Mouse (Mus musculus): ENCODE measurements at regions not wholly inside any gene's neighbourhood (a gene's known extent, or its start where the extent isn't known, plus 50 kb on each side); places are given as distances from the start of the nearest gene placed in this dataset.

DNA sequence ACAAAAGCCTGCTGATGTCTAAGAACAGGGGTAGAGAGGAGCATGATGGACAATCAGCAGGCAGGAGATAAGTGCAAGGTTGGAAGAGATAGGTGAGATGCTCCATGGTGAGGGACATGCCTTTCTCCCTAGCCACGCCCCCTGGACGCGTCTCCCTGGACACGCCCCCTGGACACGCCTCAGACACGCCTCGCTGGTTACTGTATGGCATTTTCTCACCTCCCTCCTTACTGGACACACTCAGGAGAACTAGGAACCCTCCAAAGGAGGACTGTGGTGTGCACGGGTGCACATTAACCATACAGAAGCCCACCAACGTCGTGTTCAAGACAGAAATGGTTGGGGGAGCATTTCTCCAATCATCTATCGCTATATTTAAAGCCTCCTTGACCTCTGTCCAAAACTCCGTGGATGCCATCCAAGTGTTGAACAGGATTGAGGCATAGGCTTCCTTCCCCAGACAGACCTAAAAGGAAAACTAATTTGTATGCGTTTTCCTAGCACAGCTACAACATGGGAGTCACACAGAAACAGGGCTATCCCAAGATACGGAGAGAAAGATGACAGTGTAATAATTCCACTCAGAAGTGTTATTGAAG lies 168.4 kb upstream of the Fam19a5 start:
- DNase-seq = no peak

DNA sequence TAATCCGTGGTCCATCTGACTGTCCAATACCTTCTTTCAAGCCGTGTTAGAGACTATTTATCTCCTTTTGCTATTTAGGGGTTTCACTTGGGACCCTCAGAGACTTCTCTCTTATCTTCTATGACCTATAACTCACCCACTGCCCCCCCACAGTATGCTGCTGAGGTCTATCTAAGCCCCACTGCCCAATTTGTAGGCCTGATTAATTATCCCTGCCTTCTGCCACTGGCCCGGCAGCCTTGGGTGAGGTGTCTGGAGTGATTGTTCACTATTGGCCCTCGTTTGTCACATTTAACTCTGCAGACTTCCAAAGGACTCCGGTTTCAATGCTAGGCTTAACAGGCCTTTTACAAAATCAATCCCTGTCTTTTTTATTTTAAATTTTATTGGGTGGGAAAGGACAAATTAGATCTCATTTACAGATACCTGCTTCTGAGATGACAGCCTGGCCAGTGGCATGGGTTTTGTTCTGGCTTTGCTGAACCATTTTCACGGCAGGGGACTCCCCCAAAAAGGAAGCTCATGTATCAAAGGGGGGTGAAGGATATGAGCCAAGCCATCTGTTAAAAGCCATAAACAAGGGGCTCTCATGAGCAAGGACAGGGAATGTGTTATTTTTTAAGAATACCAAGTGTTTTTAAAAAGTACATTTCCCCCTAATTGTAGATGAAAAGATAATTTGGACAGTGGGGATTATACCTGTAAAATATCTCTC lies 160.4 kb upstream of the Fam19a5 start:
- DNase-seq = no peak

DNA sequence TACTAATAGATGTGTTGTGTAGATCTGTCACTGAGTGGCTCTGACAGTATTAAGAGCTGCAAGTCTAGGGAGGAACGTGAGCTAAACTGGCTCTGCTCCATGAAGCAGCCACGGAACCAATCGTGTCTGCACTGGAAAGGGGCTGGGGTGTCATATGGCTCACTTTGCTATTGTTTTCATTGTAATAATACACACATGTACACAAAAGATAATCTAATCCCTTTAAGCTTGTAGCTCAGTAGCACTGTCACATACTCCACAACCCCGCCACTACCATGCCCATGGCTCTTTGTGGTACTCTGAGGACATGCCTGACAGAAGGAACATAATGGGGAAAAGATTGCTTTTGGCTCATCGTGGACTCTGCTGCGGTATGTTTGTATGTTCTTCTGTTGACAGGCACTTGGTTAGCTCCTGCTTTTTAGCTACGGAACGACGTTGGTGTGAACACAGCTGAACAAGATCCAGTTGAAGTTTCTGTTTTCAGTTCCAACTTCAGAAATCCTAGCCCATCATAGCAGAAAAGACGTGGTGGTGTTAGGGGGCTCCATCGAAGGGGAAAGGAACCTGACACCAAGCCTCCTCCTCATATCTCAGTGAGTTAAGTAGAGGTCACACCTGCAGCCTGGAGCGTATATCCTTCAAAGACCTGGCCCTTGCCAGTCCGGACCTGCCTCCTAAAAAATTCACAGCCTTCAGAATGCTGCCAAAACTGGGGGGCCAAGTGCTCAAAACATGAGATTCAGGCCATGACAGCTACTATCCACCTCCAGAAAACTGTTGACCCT lies 159.6 kb upstream of the Fam19a5 start:
- DNase-seq = no peak

DNA sequence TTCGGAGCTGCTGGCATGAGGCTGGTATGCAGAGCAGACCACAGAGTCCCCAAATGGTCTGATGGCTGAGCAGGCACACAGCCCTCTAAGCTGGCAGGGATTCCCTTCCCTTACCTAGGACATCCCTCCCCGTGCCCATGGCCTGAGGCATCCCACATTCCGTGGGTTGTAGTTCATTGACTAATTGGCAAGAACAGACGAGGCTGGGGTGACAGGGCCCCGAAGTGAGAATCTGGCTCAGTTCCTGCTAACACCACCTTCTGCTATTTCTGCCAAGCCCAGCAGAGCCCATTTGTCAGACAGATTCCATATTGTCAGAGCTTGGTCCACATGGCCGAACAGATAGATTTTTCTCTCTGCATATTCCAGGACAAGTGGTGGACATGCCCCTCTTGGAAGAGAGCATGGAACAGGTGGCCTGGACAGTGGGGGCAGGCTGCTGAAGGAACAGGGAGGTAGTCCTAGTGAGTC lies 157.6 kb upstream of the Fam19a5 start:
- DNase-seq = no peak

DNA sequence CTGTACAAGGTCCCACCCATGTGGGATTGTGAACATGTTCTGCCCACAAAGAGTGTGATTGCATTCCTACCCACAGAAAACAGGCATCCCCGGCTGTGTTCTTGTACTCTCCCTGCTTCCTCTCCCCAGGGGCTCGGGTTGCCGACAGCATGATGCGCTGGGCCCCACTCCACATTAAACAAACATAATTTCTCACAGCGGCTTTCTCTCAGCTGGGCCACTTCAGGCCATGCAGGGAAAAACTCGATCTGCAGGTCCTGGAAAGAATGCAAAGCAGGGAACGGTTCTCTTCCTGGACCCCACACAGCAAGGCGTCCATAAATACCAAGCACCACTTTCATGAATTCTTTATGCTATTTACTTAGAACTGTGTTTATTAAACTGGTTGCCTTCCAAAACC lies 152.7 kb upstream of the Fam19a5 start:
- peak; percentile 34 to 57 for DNase-seq

DNA sequence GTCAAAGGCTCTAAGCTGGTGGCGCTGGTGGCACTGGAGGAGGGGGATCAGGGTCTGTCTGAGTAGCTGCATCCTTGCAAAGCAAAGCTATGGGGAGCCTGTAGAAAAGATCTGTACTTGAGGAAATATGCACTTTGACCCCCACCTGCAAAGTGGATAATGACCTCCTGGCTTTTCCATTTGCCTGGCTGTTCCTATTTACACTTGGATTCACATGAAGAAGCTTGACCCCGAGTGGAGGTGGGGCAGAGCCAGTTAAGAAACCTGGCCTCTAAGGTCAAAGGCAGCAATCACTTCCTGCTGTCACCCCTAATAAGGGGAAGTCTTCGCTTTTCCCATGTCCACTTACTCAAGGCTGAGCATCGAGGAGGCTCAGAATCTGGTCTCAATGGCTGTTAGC lies 145.7 kb upstream of the Fam19a5 start:
- DNase-seq = no peak

DNA sequence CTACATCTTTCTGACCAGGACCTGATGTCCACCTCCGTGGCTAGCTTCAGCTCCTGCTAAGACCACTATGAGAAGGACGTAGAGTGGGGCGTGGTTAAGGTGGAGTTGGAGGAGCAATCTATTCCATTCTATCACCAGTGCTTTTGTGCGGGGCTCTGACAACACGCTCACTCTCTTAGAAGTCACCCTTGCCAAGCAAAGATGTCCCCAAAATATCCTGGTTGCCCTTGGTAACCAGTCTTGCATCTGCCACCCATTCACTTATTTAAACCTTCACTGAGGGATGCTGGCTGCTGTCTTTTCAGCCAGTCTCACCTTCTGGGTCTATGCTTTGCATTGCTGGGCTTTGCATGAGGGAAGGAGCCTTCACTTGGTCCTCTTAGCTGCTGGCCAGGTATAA lies 138.4 kb upstream of the Fam19a5 start:
- no peak for DNase-seq

DNA sequence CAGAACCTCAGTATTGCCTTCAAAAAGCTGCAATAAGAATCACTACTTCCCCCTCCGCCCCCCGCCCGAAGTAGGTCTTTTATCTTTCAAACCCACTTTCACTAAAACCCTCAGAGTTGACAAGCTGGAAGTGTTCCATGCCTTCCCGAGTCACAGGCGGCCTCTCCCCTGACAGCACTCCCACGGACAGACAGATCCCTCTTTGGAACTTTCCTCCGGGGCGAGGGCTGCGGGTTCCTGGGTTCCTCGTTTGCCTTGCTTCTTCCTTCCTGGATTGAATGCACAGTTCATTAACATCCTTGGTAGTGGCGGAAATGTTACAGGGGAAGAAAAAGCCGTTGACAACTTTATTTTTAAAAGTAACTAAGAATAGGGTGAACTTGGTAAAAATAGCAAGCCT lies 132.1 kb upstream of the Fam19a5 start:
- no peak for DNase-seq

DNA sequence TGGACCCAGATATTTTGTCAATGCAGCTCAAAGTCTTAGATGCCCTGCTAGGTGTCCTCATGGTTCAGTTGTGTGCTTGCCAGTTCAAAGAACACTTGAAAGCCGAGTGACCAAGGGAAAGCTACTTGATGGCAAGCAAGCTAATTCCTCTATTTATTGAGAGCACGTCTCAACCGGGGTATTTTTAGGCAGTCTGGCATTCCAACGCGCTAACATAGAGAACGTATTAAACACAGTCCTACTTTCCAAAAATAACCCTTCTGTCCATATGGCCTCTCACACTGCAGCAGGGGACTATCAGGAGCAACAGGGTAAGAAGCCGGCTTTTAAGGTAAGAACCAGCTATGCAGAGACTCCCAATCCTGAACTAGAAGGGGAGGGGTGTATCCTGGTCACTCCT lies 128.1 kb upstream of the Fam19a5 start:
- DNase-seq = no peak

DNA sequence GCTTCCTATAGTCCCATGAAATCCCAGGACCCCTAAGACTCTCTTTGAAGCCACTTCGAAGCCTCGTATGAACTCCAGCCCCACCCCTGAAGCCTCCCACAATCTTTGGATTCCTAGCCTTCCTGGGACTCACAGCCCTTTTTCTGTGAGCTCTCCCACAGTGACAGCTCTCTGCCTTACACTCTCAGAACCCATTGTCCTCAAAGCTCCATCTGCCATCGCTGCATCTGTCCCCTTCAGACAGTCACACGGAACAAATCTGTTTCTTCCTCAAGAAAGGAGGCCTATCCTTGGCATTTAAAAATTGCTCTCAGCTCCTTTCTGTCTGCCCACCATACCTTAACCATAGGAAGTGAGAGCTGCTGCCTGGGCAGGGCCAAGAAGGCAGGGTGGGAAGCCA lies 122.4 kb upstream of the Fam19a5 start:
- no peak for DNase-seq

DNA sequence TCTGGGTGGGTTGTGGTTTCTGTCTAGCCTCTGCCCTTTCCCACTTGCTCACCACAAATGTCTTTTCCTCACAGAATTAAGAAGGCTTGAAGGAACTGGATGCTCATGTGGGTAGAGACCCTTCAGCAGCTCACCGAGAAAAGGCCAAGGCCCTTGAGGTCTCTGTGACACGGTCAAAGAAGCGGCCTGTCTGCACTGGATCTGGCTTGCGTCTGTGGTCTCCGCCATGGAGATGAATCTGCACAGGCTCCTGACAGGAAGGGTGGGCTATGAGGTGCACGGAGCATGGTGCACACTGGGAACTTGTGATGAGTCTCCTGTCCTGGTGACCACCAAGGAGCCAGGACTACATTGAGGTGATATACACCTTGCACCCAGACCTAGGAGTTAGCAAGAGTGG lies 110.8 kb upstream of the Fam19a5 start:
- DNase-seq = no peak

DNA sequence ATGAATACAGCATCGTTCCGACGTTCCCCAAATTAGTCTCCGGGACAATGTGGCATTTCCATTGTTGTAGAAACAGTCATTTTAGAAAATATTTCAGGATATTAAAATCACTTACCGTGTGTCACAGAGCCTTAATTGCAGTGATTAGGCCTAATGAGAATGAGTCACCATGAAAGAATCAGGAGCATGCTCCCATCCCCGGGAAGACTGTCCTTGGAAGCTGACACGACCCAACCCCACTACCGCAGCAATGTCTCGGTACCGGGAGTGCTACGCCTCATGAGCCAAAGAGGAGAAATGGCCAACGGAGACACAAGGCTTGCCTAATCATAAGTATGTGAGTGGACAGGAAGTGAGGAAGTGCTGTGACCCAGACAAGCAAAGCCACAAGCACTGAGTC lies 110.2 kb upstream of the Fam19a5 start:
- DNase-seq = no peak

DNA sequence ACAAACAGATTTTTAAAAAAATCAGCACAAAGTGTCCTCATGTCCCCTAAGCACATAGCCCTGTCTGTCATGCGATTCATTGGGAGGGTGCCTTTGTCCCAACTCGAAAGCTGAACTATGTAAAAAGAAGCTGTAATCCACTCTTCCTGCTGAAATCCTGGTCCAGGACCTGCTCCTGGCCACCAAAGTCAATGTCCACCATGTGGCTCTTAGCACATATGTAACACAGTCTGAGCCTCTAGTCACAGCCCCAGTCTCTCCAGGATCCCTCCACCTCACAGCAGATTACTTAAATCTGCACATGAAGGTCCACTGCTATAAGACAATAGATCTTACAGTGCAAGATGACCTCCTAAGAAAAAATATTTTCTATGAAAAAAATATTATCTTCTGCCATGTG lies 108.5 kb upstream of the Fam19a5 start:
- no peak for DNase-seq

DNA sequence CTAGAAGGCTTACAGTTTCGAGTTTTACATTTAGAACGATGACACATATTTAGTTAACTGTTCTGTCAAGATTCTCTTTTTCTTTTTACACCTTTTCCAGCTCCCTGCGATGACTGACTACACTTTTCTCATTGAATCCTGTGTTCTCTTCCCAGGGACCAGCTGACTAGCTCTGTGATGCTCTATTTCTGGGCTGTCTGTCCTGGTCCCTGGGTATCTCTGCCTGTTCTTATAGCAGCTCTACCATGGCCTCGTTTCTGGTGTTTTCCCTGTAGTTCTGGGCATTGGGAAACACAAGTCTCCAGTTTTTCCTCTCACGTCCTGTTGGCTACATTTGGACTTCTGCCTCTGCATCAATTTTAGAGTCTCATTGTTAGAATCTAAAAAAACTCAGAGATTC lies 106.5 kb upstream of the Fam19a5 start:
- no peak for DNase-seq

DNA sequence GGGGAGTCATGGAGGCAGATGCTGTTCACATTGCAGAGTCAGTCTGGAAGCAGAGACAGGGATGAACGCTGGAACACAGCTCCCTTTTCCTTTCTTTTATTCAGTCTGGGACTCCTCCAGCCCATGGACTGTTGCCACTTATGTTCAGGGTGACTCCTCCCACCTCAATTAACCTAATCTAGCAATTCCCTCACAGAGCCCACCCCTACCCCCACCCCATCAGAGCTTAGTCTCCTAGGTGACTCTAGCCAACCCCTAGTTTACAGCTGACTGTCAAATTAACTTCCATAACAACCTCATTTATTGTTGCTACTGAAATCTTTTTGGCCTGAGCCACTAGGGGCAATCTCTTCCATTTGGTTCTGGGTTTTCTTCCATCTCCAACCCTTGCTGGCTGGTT lies 85.2 kb upstream of the Fam19a5 start:
- DNase-seq = no peak

DNA sequence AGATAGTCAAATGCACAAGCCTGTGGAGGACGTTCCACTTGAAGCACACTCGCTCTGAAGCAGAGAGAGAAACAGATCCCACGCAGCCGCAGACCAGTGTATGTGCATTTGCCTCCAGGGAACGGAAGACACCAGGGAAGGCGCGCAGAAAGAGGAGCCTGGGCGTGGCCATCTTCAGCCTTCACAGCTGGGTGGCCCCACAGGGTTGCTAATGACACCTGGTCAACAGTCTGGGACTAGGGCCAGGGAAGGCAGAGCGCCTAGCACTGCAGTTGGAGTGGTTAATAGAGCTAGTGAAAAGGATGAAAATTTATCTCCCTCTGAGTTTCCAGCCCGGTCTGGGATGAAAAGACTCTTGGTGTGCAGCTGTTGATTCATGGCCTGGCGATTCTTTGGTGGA lies 67.9 kb upstream of the Fam19a5 start:
- no peak for DNase-seq

DNA sequence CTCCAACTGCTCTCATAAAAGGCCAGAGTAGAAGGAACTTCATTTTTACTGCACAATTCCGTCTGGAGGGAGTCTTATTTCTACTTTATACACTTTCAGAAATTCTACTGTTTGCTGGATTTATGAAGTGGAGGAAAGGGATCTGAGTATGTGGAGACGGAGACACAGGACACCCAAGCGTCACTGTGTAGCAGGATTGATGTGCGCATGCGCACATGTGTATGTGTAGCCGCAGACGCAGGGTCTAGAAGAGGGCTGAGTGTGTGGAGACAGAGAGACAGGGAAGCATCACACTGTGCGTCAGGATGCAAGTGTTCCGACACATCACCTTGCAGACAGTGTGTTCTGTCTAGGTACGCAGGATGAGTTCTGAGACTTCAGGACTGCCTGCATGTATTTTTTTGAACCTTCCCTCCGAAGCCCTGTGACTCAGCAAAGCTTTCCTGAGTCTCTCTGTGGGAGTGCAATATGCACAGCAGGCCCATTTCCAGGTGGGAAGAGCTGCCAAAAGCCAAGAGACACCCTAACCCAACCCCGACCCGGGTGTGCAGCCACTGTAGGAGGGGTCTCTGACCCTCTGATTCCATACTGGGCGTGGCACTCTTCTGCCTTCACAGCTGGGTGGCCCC lies 67.1 kb upstream of the Fam19a5 start:
- no peak for DNase-seq

DNA sequence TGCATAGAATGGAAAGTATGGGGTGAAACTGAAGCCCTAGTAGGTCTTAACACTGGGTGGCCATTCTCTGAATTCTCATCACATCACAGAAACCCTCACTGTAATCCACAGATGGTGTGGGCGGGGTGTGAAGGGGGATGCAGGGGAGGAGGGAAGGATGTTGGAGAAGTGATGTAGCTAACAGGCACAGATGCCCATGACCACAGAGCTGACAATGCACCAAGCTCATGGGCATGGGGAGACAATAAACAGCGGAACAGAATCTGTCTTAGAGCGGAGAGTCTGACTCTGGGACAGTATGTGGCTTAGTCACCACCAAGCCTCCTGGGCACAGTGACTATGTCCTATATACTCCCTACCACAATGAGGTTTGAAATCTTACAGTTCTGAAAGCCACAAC lies 63.3 kb upstream of the Fam19a5 start:
- DNase-seq = no peak

Measured in lung, postnatal 4 days (tissue).